Mouse (Mus musculus) myocyte (in vitro differentiated cells): ENCODE measurements around the gene A530084C06Rik. TPM values are rescaled to one million over a fixed set of nuclear protein-coding genes. Genes with fewer than 3 reads are reported as not detected.
A peak's percentile ranks its signal among the peaks of the same experiment; 100 is the strongest.

Source experiments
- H3K27me3 ChIP-seq: one replicate; pipeline ENCODE4 v1.6.1; 2011; ENCODE audit not compliant: control insufficient read depth, insufficient read depth, insufficient read length
- H3K36me3 ChIP-seq: one replicate; pipeline ENCODE4 v1.6.1; 2011; ENCODE audit not compliant: control insufficient read depth, insufficient read depth
- H3K4me2 ChIP-seq: one replicate; pipeline ENCODE4 v1.6.1; 2011; ENCODE audit warnings: low read depth, control low read depth
- H3K4me3 ChIP-seq: one replicate; pipeline ENCODE4 v1.5.1; 2011; ENCODE audit warnings: mild to moderate bottlenecking, control low read depth, moderate library complexity
- H3K79me2 ChIP-seq: one replicate; pipeline ENCODE4 v1.6.1; 2011; ENCODE audit not compliant: control insufficient read depth, insufficient read depth
- H3ac ChIP-seq: one replicate; pipeline ENCODE4 v1.6.1; 2011; ENCODE audit not compliant: control insufficient read depth, insufficient read length
- CEBPB ChIP-seq: IDR thresholded peaks from 2 replicates; pipeline ENCODE4 v1.6.1; 2011; ENCODE audit warnings: mild to moderate bottlenecking, moderate library complexity; ENCODE audit not compliant: poor library complexity, insufficient read depth, severe bottlenecking
- E2F4 ChIP-seq: IDR thresholded peaks from one replicate; pipeline ENCODE4 v1.6.1; 2011; ENCODE audit warnings: mild to moderate bottlenecking, control low read depth, moderate library complexity; ENCODE audit not compliant: insufficient read depth
- MAX ChIP-seq: IDR thresholded peaks from one replicate; pipeline ENCODE4 v1.6.1; 2011; ENCODE audit warnings: low read depth, mild to moderate bottlenecking, control low read depth
- MYOD1 ChIP-seq, 3 experiments: IDR thresholded peaks; one replicate each; pipeline ENCODE4 v1.6.1; 2011; ENCODE audit warnings: control low read depth in 2 of 3, low read depth in 2 of 3, mild to moderate bottlenecking in 2 of 3, moderate library complexity in 1 of 3; ENCODE audit not compliant: insufficient read length in 2 of 3, control insufficient read depth in 1 of 3
- MYOG ChIP-seq, 3 experiments: IDR thresholded peaks; one replicate each; pipeline ENCODE4 v1.6.1; 2011; ENCODE audit warnings: control low read depth in 2 of 3, low read depth in 2 of 3, mild to moderate bottlenecking in 2 of 3; ENCODE audit not compliant: insufficient read length in 2 of 3, control insufficient read depth in 1 of 3, insufficient read depth in 1 of 3
- POLR2A ChIP-seq: IDR thresholded peaks from one replicate; pipeline ENCODE4 v1.6.1; 2011; ENCODE audit warnings: low read depth, mild to moderate bottlenecking, control low read depth, moderate library complexity; ENCODE audit not compliant: insufficient read length
- POLR2AphosphoS2 ChIP-seq: IDR thresholded peaks from one replicate; pipeline ENCODE4 v1.6.1; 2011; ENCODE audit warnings: low read depth, control low read depth; ENCODE audit not compliant: insufficient read length
- REST ChIP-seq: IDR thresholded peaks from one replicate; pipeline ENCODE4 v1.6.1; 2011; ENCODE audit warnings: mild to moderate bottlenecking, control low read depth, moderate library complexity; ENCODE audit not compliant: insufficient read depth, insufficient read length
- SRF ChIP-seq: IDR thresholded peaks from one replicate; pipeline ENCODE4 v1.6.1; 2011; ENCODE audit warnings: low read depth; ENCODE audit not compliant: control insufficient read depth, insufficient read length
- TCF12 ChIP-seq: IDR thresholded peaks from one replicate; pipeline ENCODE4 v1.6.1; 2011; ENCODE audit warnings: mild to moderate bottlenecking, control low read depth; ENCODE audit not compliant: poor library complexity, insufficient read depth, severe bottlenecking
- TCF3 ChIP-seq: IDR thresholded peaks from one replicate; pipeline ENCODE4 v1.6.1; 2011; ENCODE audit warnings: low read depth, control low read depth; ENCODE audit not compliant: insufficient read length
- USF1 ChIP-seq: IDR thresholded peaks from one replicate; pipeline ENCODE4 v1.6.1; 2011; ENCODE audit warnings: low read depth, mild to moderate bottlenecking, control low read depth, moderate library complexity
- polyA plus RNA-seq: library from polyadenylated mRNA; unstranded; fragments of >200 nt; fragmentation: generic; extraction: Trizol; gene quantifications from one replicate; pipeline ENCODE4 v1.2.1, GENCODE M21; 2012; ENCODE audit warnings: missing spikeins

A530084C06Rik gene
- not detected for polyA plus RNA-seq

DNA sequence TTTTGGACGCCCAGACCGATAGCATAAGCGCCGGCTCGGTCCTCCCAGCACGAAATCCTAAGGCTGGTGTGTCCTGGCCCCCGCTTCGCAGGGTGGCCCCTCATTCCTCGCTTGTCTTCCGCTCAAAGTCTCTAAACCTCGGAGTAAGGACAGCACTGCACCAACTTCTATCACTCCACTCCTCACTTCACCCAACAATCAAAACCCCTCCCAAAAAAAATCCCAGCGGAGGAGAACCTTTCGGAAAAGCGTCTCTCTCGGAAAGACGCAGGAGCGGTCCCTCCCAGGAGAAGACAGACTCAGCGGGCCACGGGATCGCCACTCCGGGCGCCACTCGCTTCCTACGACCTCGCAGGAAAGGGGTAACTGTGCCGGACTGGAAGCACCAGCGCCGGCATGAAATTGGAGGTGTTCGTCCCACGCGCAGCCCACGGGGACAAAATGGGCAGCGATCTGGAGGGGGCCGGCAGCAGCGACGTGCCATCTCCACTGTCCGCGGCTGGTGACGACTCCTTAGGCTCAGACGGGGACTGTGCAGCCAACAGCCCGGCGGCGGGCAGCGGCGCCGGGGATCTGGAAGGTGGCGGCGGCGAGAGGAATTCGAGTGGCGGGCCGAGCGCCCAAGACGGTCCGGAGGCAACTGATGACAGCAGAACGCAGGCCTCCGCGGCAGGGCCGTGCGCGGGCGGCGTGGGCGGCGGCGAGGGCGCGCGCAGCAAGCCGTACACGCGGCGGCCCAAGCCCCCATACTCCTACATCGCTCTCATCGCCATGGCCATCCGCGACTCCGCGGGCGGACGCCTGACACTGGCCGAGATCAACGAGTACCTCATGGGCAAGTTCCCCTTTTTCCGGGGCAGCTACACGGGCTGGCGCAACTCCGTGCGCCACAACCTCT, at the start of gene A530084C06Rik:
Gene A530084C06Rik, minus strand, starts transcription at position 813 of the 898 bp plus-strand sequence.
- no peak for TF ChIP-seq MYOG (IDR thresholded peaks at IDR 0.05; ENCODE audit: control insufficient read depth in 1 of 3, insufficient read depth in 1 of 3, insufficient read length in 2 of 3, low read depth in 2 of 3)
- TF ChIP-seq POLR2AphosphoS2 = no peak
- TF ChIP-seq POLR2A = no peak
- TF ChIP-seq TCF3 = no peak
- no peak for TF ChIP-seq TCF12
- TF ChIP-seq USF1 = no peak
- no peak for TF ChIP-seq MYOD1 (IDR thresholded peaks at IDR 0.05; ENCODE audit: control insufficient read depth in 1 of 3, insufficient read length in 2 of 3, low read depth in 2 of 3)
- no peak for TF ChIP-seq SRF
- Histone ChIP-seq H3K79me2 (no peaks in the 10 kb centered on the region), H3K4me3 (peak within 1 kb of the TSS; percentile 50), H3K36me3 (no peaks in the 10 kb centered on the region), H3K4me2 (peak within 1 kb of the TSS; percentile 100), H3ac (peak within 1 kb of the TSS; percentile 63), H3K27me3 (no peaks in the 10 kb centered on the region)

DNA sequence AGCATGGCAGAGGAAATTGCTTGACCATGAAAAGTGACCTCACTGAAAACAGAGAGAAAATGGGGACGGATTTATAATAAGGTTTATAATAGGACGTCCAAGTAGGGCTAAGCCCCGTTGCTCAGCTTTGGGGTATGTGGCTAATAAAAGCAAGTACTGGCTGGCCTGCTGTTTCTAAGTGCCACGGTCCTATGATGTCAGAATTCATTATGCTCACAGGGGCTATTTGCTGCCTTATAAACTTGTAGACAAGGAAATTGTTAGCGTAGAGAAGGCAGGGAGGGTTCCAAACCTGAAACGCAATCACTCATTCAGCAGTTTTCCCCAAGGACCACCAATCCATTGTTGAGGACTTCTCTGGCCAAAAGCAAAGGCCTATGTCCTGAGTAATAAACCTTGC, 44.8 kb upstream of the A530084C06Rik start:
- no peaks in the 10 kb centered on the region for H3K27me3 ChIP-seq
- no peak overlapping the region for H3K4me2 ChIP-seq
- no peak overlapping the region for H3ac ChIP-seq
- H3K36me3 ChIP-seq = no peaks in the 10 kb centered on the region
- no peak overlapping the region for H3K4me3 ChIP-seq
- H3K79me2 ChIP-seq = no peaks in the 10 kb centered on the region
- TF ChIP-seq POLR2A = no peak
- TF ChIP-seq SRF = no peak
- no peak for TF ChIP-seq REST
- no peak for TF ChIP-seq CEBPB
- no peak for TF ChIP-seq USF1
- no peak for TF ChIP-seq TCF12
- no peak for TF ChIP-seq MAX
- TF ChIP-seq POLR2AphosphoS2 = no peak
- no peak for TF ChIP-seq MYOG (IDR thresholded peaks at IDR 0.05; ENCODE audit: control insufficient read depth in 1 of 3, insufficient read depth in 1 of 3, insufficient read length in 2 of 3, low read depth in 2 of 3)
- TF ChIP-seq MYOD1 (IDR thresholded peaks at IDR 0.05; ENCODE audit: control insufficient read depth in 1 of 3, insufficient read length in 2 of 3, low read depth in 2 of 3) = no peak
- TF ChIP-seq TCF3 = no peak
- no peak for TF ChIP-seq E2F4

DNA sequence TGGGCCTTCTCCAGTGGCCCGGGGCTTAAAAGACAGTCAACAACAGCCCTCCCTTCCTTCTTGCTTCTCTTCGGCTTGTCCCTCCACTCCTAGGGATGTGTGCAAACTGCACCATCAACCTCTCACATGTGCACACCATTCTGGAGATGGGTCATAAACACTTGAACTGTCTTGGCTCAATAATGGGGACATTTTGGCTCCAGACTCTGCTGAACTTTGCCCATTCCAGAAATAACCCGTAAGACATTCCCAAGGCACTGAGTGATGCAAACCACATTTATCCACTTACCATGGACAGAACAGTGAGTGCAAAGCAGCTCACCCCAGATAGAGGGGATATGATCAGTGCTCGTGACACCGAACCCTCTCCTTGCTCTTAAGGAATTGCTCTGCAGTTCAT, 40.4 kb upstream of the A530084C06Rik start:
- no peak overlapping the region for H3ac ChIP-seq
- H3K79me2 ChIP-seq = no peaks in the 10 kb centered on the region
- H3K4me3 ChIP-seq = no peak overlapping the region
- TF ChIP-seq MYOD1 (IDR thresholded peaks at IDR 0.05; ENCODE audit: control insufficient read depth in 1 of 3, insufficient read length in 2 of 3, low read depth in 2 of 3) (no peak), MYOG (IDR thresholded peaks at IDR 0.05; ENCODE audit: control insufficient read depth in 1 of 3, insufficient read depth in 1 of 3, insufficient read length in 2 of 3, low read depth in 2 of 3) (no peak), POLR2AphosphoS2 (no peak), SRF (no peak)
- no peaks in the 10 kb centered on the region for H3K27me3 ChIP-seq
- H3K36me3 ChIP-seq = no peaks in the 10 kb centered on the region
- H3K4me2 ChIP-seq = no peak overlapping the region

DNA sequence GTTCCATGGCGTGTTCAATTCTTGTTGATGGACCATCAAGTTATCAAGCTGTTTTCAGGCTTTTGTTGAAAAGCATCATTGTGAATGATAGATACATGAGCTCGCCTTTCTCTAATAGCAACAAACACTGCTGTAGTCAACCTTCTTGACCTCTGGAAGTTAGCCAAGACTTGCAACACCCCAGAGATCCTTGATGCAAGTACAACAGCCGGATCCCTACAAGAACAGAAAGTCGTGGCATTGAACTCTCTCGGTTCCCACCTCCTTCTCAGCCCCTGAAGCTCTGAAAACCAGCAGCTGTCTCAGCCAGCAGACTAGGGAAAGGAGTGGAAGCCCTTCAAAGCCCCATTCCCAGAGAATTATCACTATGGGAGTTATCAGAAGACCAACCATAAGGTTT, 28.2 kb upstream of the A530084C06Rik start:
- H3K4me3 ChIP-seq = no peak overlapping the region
- H3K79me2 ChIP-seq = no peaks in the 10 kb centered on the region
- H3K4me2 ChIP-seq = no peak overlapping the region
- H3K27me3 ChIP-seq = no peaks in the 10 kb centered on the region
- TF ChIP-seq POLR2AphosphoS2 (no peak), TCF12 (no peak), MYOD1 (IDR thresholded peaks at IDR 0.05; ENCODE audit: control insufficient read depth in 1 of 3, insufficient read length in 2 of 3, low read depth in 2 of 3) (no peak), TCF3 (no peak), CEBPB (no peak), REST (no peak), USF1 (no peak), MYOG (IDR thresholded peaks at IDR 0.05; ENCODE audit: control insufficient read depth in 1 of 3, insufficient read depth in 1 of 3, insufficient read length in 2 of 3, low read depth in 2 of 3) (no peak), POLR2A (no peak), SRF (no peak)
- no peaks in the 10 kb centered on the region for H3K36me3 ChIP-seq
- no peak overlapping the region for H3ac ChIP-seq

DNA sequence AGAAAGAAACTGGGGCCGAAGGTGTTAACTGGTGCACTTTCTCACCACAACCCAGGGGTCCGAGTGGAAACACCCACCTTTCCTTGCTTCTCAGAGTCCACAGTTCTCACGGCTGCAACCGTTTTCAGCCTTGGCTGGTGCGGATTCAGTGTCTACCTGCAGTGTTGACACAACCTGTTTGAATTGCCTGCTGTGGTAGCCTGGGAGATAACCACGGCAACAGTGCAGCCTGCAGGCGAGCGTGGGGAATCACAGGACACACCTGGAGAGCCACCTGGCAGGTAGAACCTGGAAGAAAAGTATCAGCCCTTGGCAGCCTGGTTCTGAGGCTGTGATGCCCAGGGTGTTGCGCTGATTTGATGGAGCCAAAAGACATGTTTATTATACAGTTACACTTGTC, 20.7 kb upstream of the A530084C06Rik start:
- Histone ChIP-seq H3ac (no peak overlapping the region), H3K36me3 (no peaks in the 10 kb centered on the region), H3K27me3 (no peaks in the 10 kb centered on the region), H3K4me2 (no peak overlapping the region), H3K79me2 (no peaks in the 10 kb centered on the region), H3K4me3 (no peak overlapping the region)
- TF ChIP-seq USF1 (no peak), MAX (no peak), TCF3 (no peak), CEBPB (no peak), MYOD1 (IDR thresholded peaks at IDR 0.05; ENCODE audit: control insufficient read depth in 1 of 3, insufficient read length in 2 of 3, low read depth in 2 of 3) (no peak), POLR2A (no peak), E2F4 (no peak), TCF12 (no peak), MYOG (IDR thresholded peaks at IDR 0.05; ENCODE audit: control insufficient read depth in 1 of 3, insufficient read depth in 1 of 3, insufficient read length in 2 of 3, low read depth in 2 of 3) (no peak), REST (no peak), POLR2AphosphoS2 (no peak), SRF (no peak)
